Mouse (Mus musculus): ENCODE results near the gene Pdzrn3.

The Pdzrn3 gene

GRCm38 (mm10) chr6:101372982-101373381, 4.7 kb downstream of the Pdzrn3 start:
- DNase-seq (ENCODE audit: extremely low spot score): no peak

- no peak for DNase-seq (ENCODE audit: extremely low spot score)
Observed at GRCm38 (mm10) chr6:101366809-101367602, 10.7 kb downstream of the Pdzrn3 start.

GRCm38 (mm10) chr6:101365795-101366194, 11.9 kb downstream of the Pdzrn3 start:
- DNase-seq (ENCODE audit: extremely low spot score): no peak

- no peak for DNase-seq (ENCODE audit: extremely low spot score)
Observed at GRCm38 (mm10) chr6:101363904-101364303, 13.8 kb downstream of the Pdzrn3 start.

- no peak for DNase-seq (ENCODE audit: extremely low spot score)
Observed at GRCm38 (mm10) chr6:101362728-101363127, 15.0 kb downstream of the Pdzrn3 start.

- DNase-seq (ENCODE audit: extremely low spot score): no peak
Observed at GRCm38 (mm10) chr6:101362268-101362667, 15.4 kb downstream of the Pdzrn3 start.

- DNase-seq (ENCODE audit: extremely low spot score): no peak
Observed at GRCm38 (mm10) chr6:101360211-101360737, 17.4 kb downstream of the Pdzrn3 start.

GRCm38 (mm10) chr6:101359646-101360045, 18.1 kb downstream of the Pdzrn3 start:
- DNase-seq (ENCODE audit: extremely low spot score): no peak

- no peak for DNase-seq (ENCODE audit: extremely low spot score)
Observed at GRCm38 (mm10) chr6:101354887-101355286, 22.8 kb downstream of the Pdzrn3 start.

GRCm38 (mm10) chr6:101354230-101354881, 23.3 kb downstream of the Pdzrn3 start:
- DNase-seq (ENCODE audit: extremely low spot score): no peak

GRCm38 (mm10) chr6:101353701-101354100, 24.0 kb downstream of the Pdzrn3 start:
- no peak for DNase-seq (ENCODE audit: extremely low spot score)

GRCm38 (mm10) chr6:101352626-101353025, 25.1 kb downstream of the Pdzrn3 start:
- DNase-seq (ENCODE audit: extremely low spot score): no peak

- no peak for DNase-seq (ENCODE audit: extremely low spot score)
Observed at GRCm38 (mm10) chr6:101351100-101351499, 26.6 kb downstream of the Pdzrn3 start.

GRCm38 (mm10) chr6:101350414-101350973, 27.2 kb downstream of the Pdzrn3 start:
- no peak for DNase-seq (ENCODE audit: extremely low spot score)

- no peak for DNase-seq (ENCODE audit: extremely low spot score)
Observed at GRCm38 (mm10) chr6:101348496-101348895, 29.2 kb downstream of the Pdzrn3 start.

- no peak for DNase-seq (ENCODE audit: extremely low spot score)
Observed at GRCm38 (mm10) chr6:101340051-101340450, 37.6 kb downstream of the Pdzrn3 start.

- no peak for DNase-seq (ENCODE audit: extremely low spot score)
Observed at GRCm38 (mm10) chr6:101337842-101338528, 39.7 kb downstream of the Pdzrn3 start.

GRCm38 (mm10) chr6:101336660-101337059, 41.0 kb downstream of the Pdzrn3 start:
- DNase-seq (ENCODE audit: extremely low spot score): no peak

GRCm38 (mm10) chr6:101335744-101336143, 42.0 kb downstream of the Pdzrn3 start:
- no peak for DNase-seq (ENCODE audit: extremely low spot score)

- no peak for DNase-seq (ENCODE audit: extremely low spot score)
Observed at GRCm38 (mm10) chr6:101334495-101334894, 43.2 kb downstream of the Pdzrn3 start.

GRCm38 (mm10) chr6:101330392-101330791, 47.3 kb downstream of the Pdzrn3 start:
- no peak for DNase-seq (ENCODE audit: extremely low spot score)

GRCm38 (mm10) chr6:101329499-101329898, 48.2 kb downstream of the Pdzrn3 start:
- peak; percentile 56 for DNase-seq (ENCODE audit: extremely low spot score)
